Mouse (Mus musculus) ES-Bruce4 (cell line): ENCODE measurements around the gene Thumpd3. TPM values are rescaled to one million over a fixed set of nuclear protein-coding genes. Genes with fewer than 3 reads are reported as not detected.

Experiments used
- H3K27ac ChIP-seq: 2 replicates; pipeline ENCODE4 v1.5.1; 2012; ENCODE audit warnings: low read length, inconsistent platforms; ENCODE audit not compliant: insufficient read depth
- H3K27me3 ChIP-seq: 2 replicates; pipeline ENCODE4 v1.6.1; 2012; ENCODE audit warnings: mild to moderate bottlenecking, low read length, inconsistent platforms; ENCODE audit not compliant: control insufficient read depth, poor library complexity, insufficient read depth, severe bottlenecking
- H3K36me3 ChIP-seq: 2 replicates; pipeline ENCODE4 v1.6.1; 2012; ENCODE audit warnings: inconsistent platforms, mild to moderate bottlenecking, low read length, moderate library complexity; ENCODE audit not compliant: control insufficient read depth, poor library complexity, insufficient read depth, severe bottlenecking
- H3K4me1 ChIP-seq: one replicate; pipeline ENCODE4 v1.8.1; 2011; ENCODE audit warnings: low read length; ENCODE audit not compliant: control insufficient read depth, insufficient read depth
- H3K4me3 ChIP-seq: 2 replicates; pipeline ENCODE4 v1.5.1; 2011; ENCODE audit warnings: low read depth, mild to moderate bottlenecking, low read length
- H3K9ac ChIP-seq: 2 replicates; pipeline ENCODE4 v1.6.1; 2012; ENCODE audit warnings: low read depth, mild to moderate bottlenecking, inconsistent platforms; ENCODE audit not compliant: poor library complexity, severe bottlenecking
- H3K9me3 ChIP-seq: replicated peaks from 2 replicates; pipeline ENCODE4 v1.6.1; 2012; ENCODE audit warnings: mild to moderate bottlenecking, low read length, inconsistent platforms; ENCODE audit not compliant: control insufficient read depth, poor library complexity, insufficient read depth, severe bottlenecking
- CTCF ChIP-seq: IDR thresholded peaks from one replicate; pipeline ENCODE4 v1.8.1; 2011; ENCODE audit warnings: low read depth, low read length
- EP300 ChIP-seq: IDR thresholded peaks from 2 replicates; pipeline ENCODE4 v1.6.1; 2011; ENCODE audit warnings: low read depth, low read length; ENCODE audit not compliant: insufficient read depth
- POLR2A ChIP-seq: IDR thresholded peaks from one replicate; pipeline ENCODE4 v1.8.1; 2011; ENCODE audit warnings: low read length; ENCODE audit not compliant: insufficient read depth
- polyA plus RNA-seq: library from polyadenylated mRNA; stranded (reverse); fragments of >200 nt; gene quantifications from 2 replicates; pipeline ENCODE4 v1.2.4, GENCODE M21; 2011; ENCODE audit warnings: low read depth; ENCODE audit not compliant: missing spikeins, insufficient read depth, insufficient read length

The Thumpd3 gene
- polyA plus RNA-seq = 77.5 and 79.8 TPM in 2 replicates

GRCm38 (mm10) chr6:113046041-113046975 is at the start of gene Thumpd3:
Thumpd3 (plus strand) TSS chr6:113046225.
- peak within 1 kb of the TSS; percentile 93 for H3K27ac ChIP-seq
- peaks cover 14% of the 10 kb centered on the region for H3K36me3 ChIP-seq
- TF ChIP-seq POLR2A (peak; percentile 71), CTCF (no peak), EP300 (peak; percentile 41; the same call in 1 of the 2 replicates)
- peak within 1 kb of the TSS; percentile 95 for H3K4me3 ChIP-seq
- no peaks in the 10 kb centered on the region for H3K4me1 ChIP-seq
- no peaks in the 10 kb centered on the region for H3K9me3 ChIP-seq
- H3K9ac ChIP-seq = peak within 1 kb of the TSS; percentile 84
- H3K27me3 ChIP-seq = no peaks in the 10 kb centered on the region

- TF ChIP-seq EP300 (no peak), POLR2A (no peak), CTCF (no peak)
- H3K9ac ChIP-seq = no peak overlapping the region
- no peak overlapping the region for H3K4me3 ChIP-seq
- no peak overlapping the region for H3K27ac ChIP-seq
- no peaks in the 10 kb centered on the region for H3K4me1 ChIP-seq
- H3K27me3 ChIP-seq = no peaks in the 10 kb centered on the region
- H3K36me3 ChIP-seq = no peaks in the 10 kb centered on the region
- H3K9me3 ChIP-seq = no peaks in the 10 kb centered on the region
These were observed 46.8 kb upstream of the Thumpd3 start for GRCm38 (mm10) chr6:112999199-112999598.

GRCm38 (mm10) chr6:113000666-113001287 is 45.2 kb upstream of the Thumpd3 start:
- Histone ChIP-seq H3K27ac (no peak overlapping the region), H3K27me3 (no peaks in the 10 kb centered on the region), H3K9me3 (no peaks in the 10 kb centered on the region), H3K4me1 (no peaks in the 10 kb centered on the region), H3K4me3 (no peak overlapping the region), H3K36me3 (no peaks in the 10 kb centered on the region), H3K9ac (no peak overlapping the region)
- TF ChIP-seq CTCF (peak; percentile 88), POLR2A (peak; percentile 25), EP300 (no peak)

- Histone ChIP-seq H3K27me3 (no peaks in the 10 kb centered on the region), H3K9ac (no peak overlapping the region), H3K4me1 (peaks cover 1% of the 10 kb centered on the region), H3K27ac (no peak overlapping the region), H3K9me3 (no peaks in the 10 kb centered on the region), H3K36me3 (no peaks in the 10 kb centered on the region), H3K4me3 (no peak overlapping the region)
- TF ChIP-seq CTCF (no peak), EP300 (no peak), POLR2A (no peak)
These were observed 44.3 kb upstream of the Thumpd3 start for GRCm38 (mm10) chr6:113001719-113002118.

- Histone ChIP-seq H3K4me1 (peaks cover 2% of the 10 kb centered on the region), H3K36me3 (no peaks in the 10 kb centered on the region), H3K27me3 (no peaks in the 10 kb centered on the region), H3K9ac (no peak overlapping the region), H3K9me3 (0 out of 2 replicates have a peak, but pooled peaks cover 3% of the 10 kb centered on the region), H3K27ac (no peak overlapping the region), H3K4me3 (no peak overlapping the region)
- TF ChIP-seq CTCF (no peak), EP300 (no peak), POLR2A (no peak)
These were observed 42.5 kb upstream of the Thumpd3 start for GRCm38 (mm10) chr6:113003313-113004111.
